Mouse (Mus musculus) midbrain, embryonic 15.5 days (tissue): ENCODE measurements at regions not wholly inside any gene's neighbourhood (a gene's known extent, or its start where the extent isn't known, plus 50 kb on each side); places are given as distances from the start of the nearest gene placed in this dataset.

ENCODE experiments used
- ATAC-seq: fragments of 200-750 bp; cut with Nextera tagmentation; replicated peaks from 2 replicates; pipeline ENCODE4 v1.8.0; 2017; ENCODE audit warnings: moderate TSS enrichment
- H3K27ac ChIP-seq: fragments of 300-500 bp; sonication (generic); 2 replicates; pipeline ENCODE4 v1.5.1; 2015; ENCODE audit warnings: mild to moderate bottlenecking, inconsistent platforms
- H3K27me3 ChIP-seq: fragments of 300-500 bp; sonication (generic); replicated peaks from 2 replicates; pipeline ENCODE4 v1.6.1; 2015; ENCODE audit warnings: inconsistent platforms
- H3K36me3 ChIP-seq: fragments of 300-500 bp; sonication (generic); replicated peaks from 2 replicates; pipeline ENCODE4 v1.6.1; 2015; ENCODE audit warnings: inconsistent platforms
- H3K4me1 ChIP-seq: fragments of 300-500 bp; sonication (generic); 2 replicates; pipeline ENCODE4 v1.6.1; 2015; ENCODE audit warnings: inconsistent platforms
- H3K4me2 ChIP-seq: fragments of 300-500 bp; sonication (generic); 2 replicates; pipeline ENCODE4 v1.6.1; 2015; ENCODE audit warnings: inconsistent platforms, mild to moderate bottlenecking, moderate library complexity
- H3K4me3 ChIP-seq: fragments of 300-500 bp; sonication (generic); 2 replicates; pipeline ENCODE4 v1.5.1; 2015; ENCODE audit warnings: mild to moderate bottlenecking, inconsistent platforms
- H3K9ac ChIP-seq: fragments of 300-500 bp; sonication (generic); 2 replicates; pipeline ENCODE4 v1.6.1; 2015; ENCODE audit warnings: mild to moderate bottlenecking, inconsistent platforms
- H3K9me3 ChIP-seq: fragments of 300-500 bp; sonication (generic); 2 replicates; pipeline ENCODE4 v1.6.1; 2016; ENCODE audit warnings: inconsistent platforms
- WGBS: fragments of 180-500 bp; shearing (Covaris S2); methylation state at CpG from one replicate; pipeline ENCODE4 v1.1.7; 2015; ENCODE audit warnings: mixed read lengths; 5-methylcytosine and 5-hydroxymethylcytosine counted together

GRCm38 (mm10) chr15:47386881-47387399 lies 6497.8 kb upstream of the Gm7489 start:
- no peaks in the 10 kb centered on the region for H3K4me1 ChIP-seq
- 0 out of 2 replicates have a peak, but pooled peaks have one; percentile 52 for ATAC-seq
- H3K9me3 ChIP-seq = no peaks in the 10 kb centered on the region
- no peaks in the 10 kb centered on the region for H3K36me3 ChIP-seq
- no peak overlapping the region for H3K9ac ChIP-seq
- H3K27me3 ChIP-seq = no peaks in the 10 kb centered on the region
- 31% methylated on average over 2 of the region's 2 CpGs for WGBS
- no peak overlapping the region for H3K4me3 ChIP-seq
- no peak overlapping the region for H3K27ac ChIP-seq
- H3K4me2 ChIP-seq = no peak overlapping the region
